In genomic region chr3:72735011-72735410, GRCm38 (mm10) we compare ENCODE assay signal across 30 mouse cellular contexts.
"Had no signal": no experiment of that assay in that cellular context is flagged by ENCODE, and none has a peak within 500 bp of the region (broad histone marks: within the 10 kb centered on the region; RNA-seq: fewer than 3 reads in every experiment).

No protein-coding gene starts in this region.

- H3K9ac ChIP-seq: limb, embryonic 12.5 days; limb, embryonic 13.5 days; limb, embryonic 15.5 days; liver, embryonic 12.5 days; liver, embryonic 13.5 days; liver, embryonic 14.5 days; liver, embryonic 15.5 days; liver, postnatal 0 days; lung, embryonic 14.5 days; lung, embryonic 15.5 days; midbrain, embryonic 12.5 days; midbrain, embryonic 13.5 days had no signal

- H3K36me3 ChIP-seq: limb, embryonic 10.5 days; limb, embryonic 12.5 days; limb, embryonic 13.5 days; limb, embryonic 15.5 days; liver, embryonic 12.5 days; liver, embryonic 13.5 days; liver, embryonic 15.5 days; lung, embryonic 15.5 days; midbrain, embryonic 10.5 days; midbrain, embryonic 12.5 days; midbrain, embryonic 13.5 days had no signal

- H3K27me3 ChIP-seq: limb, embryonic 12.5 days; limb, embryonic 13.5 days; limb, embryonic 15.5 days; liver, embryonic 12.5 days; liver, embryonic 13.5 days; liver, embryonic 15.5 days; lung, embryonic 15.5 days; megakaryocyte, embryonic 14.5 days; midbrain, embryonic 12.5 days; midbrain, embryonic 13.5 days had no signal

- H3K4me3 ChIP-seq: left cerebral cortex, adult 2 months; limb, embryonic 10.5 days; limb, embryonic 12.5 days; limb, embryonic 13.5 days; limb, embryonic 15.5 days; liver, embryonic 12.5 days; liver, embryonic 13.5 days; liver, embryonic 15.5 days; lung, embryonic 15.5 days; megakaryocyte, embryonic 14.5 days; midbrain, embryonic 10.5 days; midbrain, embryonic 12.5 days; midbrain, embryonic 13.5 days; myocyte had no signal

- H3K4me2 ChIP-seq: limb, embryonic 12.5 days; limb, embryonic 13.5 days; limb, embryonic 15.5 days; liver, embryonic 11.5 days; liver, embryonic 12.5 days; liver, embryonic 13.5 days; liver, embryonic 15.5 days; lung, embryonic 14.5 days; lung, embryonic 15.5 days; midbrain, embryonic 12.5 days; midbrain, embryonic 13.5 days had no signal

- DNase-seq: left cerebral cortex, postnatal 4 days; liver; liver, embryonic 13.5 days; liver, postnatal 0 days; lung, adult 18-20 months; lung, adult 2 months; lung, embryonic 14.5 days; lung, postnatal 10 days; lung, postnatal 14 days; lung, postnatal 36 days; lung, postnatal 4 days; midbrain, embryonic 14.5 days had no signal

- H3K4me1 ChIP-seq: limb, embryonic 10.5 days; limb, embryonic 12.5 days; limb, embryonic 13.5 days; limb, embryonic 15.5 days; liver, embryonic 12.5 days; liver, embryonic 13.5 days; liver, embryonic 15.5 days; lung, embryonic 15.5 days; megakaryocyte, embryonic 14.5 days; midbrain, embryonic 10.5 days; midbrain, embryonic 12.5 days; midbrain, embryonic 13.5 days had no signal

- H3K27ac ChIP-seq: left cerebral cortex, adult 2 months; limb, embryonic 10.5 days; limb, embryonic 12.5 days; limb, embryonic 13.5 days; limb, embryonic 15.5 days; liver, embryonic 12.5 days; liver, embryonic 13.5 days; liver, embryonic 14.5 days; liver, embryonic 15.5 days; lung, embryonic 15.5 days; macrophage; midbrain, embryonic 10.5 days; midbrain, embryonic 12.5 days; midbrain, embryonic 13.5 days had no signal

- ATAC-seq: liver, embryonic 12.5 days; liver, postnatal 0 days; lung, postnatal 0 days; midbrain, embryonic 13.5 days; midbrain, embryonic 16.5 days had no signal

- H3K9me3 ChIP-seq: limb, embryonic 10.5 days; limb, embryonic 12.5 days; limb, embryonic 13.5 days; limb, embryonic 15.5 days; liver, embryonic 12.5 days; liver, embryonic 13.5 days; liver, embryonic 15.5 days; lung, embryonic 15.5 days; megakaryocyte, embryonic 14.5 days; midbrain, embryonic 10.5 days; midbrain, embryonic 12.5 days; midbrain, embryonic 13.5 days had no signal
